Mouse (Mus musculus): ENCODE measurements around the gene Etfa. TPM values are rescaled to one million over a fixed set of nuclear protein-coding genes. Genes with fewer than 3 reads are reported as not detected.

The Etfa gene
- total RNA-seq, 2 experiments from 2014 or later = 537 to 600 TPM

DNA sequence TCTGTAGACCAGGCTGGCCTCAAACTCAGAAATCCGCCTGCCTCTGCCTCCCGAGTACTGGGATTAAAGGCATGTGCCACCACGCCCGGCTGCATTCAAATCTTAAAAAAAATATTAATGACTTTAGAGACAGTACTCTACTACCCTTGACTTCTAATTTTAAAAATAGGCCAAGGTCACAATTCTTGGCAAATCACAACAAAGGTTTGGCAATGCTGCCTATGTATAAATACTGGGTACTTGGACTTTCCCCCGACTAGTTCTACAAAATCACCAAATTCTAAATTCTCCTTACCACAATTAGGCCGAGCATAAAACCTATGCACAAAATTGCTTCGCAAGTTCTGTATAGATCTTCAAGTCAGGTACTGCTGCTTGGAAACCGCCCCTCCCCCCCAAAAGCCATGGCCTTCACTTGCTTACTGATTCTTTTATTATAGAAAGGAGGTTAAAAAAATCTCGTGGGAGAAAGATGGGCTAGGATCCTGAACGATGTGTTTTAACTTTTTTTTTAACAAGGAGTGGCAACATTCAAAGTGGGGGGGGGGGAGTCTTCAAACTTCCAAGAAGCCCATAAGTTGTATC, 1.3 kb downstream of the Etfa start:
- DNase-seq = peak; percentile 26

DNA sequence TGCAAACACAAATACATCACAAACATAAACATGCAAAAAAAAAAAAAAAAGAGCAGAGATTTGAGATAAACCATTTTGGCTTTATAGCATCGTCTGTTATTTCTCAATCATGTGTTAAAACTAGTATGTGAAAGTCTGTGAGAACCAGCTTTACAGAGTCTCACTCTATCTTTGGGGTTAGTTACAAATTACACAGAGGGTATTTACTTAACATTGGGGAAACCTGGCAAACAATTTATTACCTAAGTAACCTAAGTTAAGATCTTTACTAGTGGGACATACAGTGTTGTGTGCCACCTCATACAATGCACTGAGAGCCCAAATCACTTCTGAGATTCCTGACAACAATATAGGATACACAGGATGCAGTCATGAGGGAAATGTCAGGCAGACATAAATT, 2.3 kb downstream of the Etfa start:
- DNase-seq = no peak

DNA sequence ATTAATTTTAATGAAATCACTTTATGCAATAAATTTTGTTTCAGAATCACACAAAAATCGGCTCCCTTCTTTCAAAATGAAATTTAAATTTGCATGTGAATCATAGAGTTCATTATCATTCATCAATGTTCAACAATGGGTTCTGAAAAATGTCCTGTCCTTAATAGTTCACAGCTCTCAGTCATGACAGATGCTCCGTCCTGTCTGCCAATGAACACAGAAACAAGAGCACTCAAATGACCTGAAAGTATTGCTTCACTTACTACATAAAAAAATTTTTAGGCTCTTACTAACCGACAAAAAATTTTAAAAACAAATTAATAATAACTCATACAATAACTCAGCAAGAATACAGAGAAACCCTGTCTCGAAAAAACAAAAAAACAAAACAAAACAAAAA, 3.3 kb downstream of the Etfa start:
- DNase-seq = no peak

DNA sequence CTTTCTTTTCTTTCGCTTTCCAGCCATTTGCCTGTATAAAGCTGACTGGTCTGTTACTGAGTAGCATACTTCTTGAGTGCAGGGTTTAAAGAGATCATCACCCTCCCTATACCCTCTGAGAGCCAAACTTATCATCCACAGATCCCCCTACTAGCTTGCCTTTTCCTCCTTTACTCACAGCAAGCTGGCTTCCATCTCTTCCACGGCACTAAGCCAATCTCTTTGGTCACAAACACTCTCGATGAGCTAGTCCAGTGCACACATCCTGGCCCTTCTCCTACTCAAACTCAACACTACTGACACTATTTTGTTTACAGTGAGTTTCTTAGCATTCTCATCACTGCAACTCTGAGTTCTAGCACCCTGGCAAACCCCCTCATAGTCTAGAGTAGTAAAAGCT, 4.1 kb downstream of the Etfa start:
- peak; percentile 46 for DNase-seq

DNA sequence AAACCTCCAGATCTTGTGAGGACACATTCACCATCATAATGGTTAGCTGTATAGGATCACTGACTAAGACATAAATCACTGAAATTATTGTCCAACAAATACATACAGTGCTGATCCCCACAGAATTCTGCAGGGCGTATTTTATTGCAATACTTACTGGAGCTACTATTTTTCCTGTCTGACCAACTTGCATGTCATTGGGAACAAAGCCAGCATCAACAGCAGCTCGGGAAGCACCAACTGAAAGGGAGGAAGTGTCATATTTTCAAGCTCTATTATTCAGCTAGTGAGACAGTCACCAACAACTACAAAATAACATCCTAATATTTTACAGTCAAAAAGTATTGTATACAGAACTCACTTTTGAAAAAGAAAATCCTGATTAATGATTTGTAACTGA, 29.9 kb downstream of the Etfa start:
- no peak for DNase-seq

DNA sequence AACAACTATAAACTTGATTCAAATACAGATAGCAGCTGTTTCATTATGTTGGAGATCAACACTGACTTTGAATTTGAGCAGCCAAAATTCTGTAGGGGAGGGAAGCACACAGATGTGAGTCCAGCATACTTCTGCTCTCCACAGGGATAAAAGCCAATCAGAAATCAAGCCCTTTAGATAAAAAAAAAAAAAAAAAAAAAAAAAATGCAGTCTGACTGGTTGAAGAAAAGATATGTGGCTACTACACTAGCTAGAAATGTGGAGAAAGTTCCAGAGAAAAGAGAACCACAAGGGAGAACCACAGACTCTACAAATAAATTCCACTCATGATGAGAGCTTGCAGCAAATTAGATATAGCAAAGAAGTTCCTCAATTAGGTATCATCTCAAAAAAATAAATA, 33.3 kb downstream of the Etfa start:
- no peak for DNase-seq

DNA sequence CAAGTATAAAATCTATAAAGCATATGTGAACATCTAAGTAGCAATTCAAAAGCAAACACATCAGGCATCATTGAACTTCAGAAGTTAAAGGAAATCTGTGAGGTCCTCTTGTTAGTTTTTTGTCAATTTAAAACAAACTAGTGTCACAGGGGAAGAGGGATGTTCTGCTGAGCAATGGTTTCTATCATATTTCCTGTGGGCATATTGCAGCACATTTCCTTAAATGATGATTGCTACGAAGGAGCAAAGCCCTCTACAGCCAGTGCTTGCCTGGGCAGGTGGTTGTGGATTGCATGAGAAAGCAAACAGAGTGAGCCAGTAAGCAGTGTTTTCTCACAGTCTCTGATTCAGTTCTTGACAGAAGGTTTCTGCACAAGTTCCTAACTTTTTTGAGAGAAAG, 36.0 kb downstream of the Etfa start:
- no peak for DNase-seq

DNA sequence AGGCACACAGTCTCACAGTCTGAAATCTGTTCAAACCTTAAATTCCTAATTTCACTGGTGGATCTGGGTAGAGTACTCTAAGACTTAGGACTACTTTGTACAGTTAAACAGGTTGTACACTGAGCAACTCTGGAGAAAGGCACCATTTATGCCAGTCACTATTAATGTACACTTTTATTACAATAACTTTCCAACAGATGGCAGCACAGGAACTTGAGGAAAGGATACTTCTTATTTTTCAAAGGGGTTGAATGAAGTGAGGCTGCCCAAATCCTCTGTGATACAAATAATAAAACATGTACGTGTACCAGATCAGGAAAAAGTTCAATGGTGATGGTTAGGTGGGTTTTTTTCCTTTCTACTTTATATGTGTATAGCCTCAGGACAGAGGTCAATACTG, 43.6 kb downstream of the Etfa start:
- DNase-seq = no peak

DNA sequence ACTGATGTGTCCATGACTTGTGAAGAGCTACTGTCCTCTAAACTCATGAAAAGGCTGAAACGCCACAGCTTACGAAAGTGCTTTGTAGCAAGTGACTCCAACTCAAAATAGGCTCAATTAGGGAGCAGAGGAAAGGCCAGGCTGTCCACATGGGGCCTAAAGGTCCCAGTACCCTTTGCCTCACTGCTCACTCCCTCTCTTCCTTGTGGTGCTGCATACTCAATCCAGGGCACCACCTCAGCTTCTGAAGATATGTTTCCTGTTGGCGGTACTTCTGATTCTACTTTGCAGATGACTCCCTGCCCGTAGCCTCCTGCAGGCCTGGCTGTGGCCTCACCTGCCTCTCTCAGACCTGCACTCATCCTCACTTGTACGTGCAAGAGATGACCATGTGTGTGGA, 58.7 kb downstream of the Etfa start:
- no peak for DNase-seq

DNA sequence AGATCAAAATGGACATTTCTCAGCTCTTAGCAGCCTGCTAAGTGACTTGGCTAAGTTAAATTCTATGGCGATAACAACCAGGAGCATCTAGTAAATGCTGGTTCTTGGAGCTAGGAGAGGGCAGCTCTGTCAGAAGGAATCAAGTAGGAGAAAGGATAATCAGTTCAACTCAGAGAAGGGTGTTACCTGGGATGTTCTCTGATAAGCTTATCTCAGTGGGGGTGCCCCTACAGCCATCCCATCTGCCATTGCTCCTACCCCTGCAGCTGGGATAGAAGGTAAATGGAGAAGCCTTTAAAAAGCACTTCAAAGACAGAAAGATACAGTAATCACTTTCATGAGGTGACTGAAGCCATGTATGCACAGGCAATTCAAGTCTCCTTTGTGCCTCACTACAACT, 59.1 kb downstream of the Etfa start:
- DNase-seq = no peak

DNA sequence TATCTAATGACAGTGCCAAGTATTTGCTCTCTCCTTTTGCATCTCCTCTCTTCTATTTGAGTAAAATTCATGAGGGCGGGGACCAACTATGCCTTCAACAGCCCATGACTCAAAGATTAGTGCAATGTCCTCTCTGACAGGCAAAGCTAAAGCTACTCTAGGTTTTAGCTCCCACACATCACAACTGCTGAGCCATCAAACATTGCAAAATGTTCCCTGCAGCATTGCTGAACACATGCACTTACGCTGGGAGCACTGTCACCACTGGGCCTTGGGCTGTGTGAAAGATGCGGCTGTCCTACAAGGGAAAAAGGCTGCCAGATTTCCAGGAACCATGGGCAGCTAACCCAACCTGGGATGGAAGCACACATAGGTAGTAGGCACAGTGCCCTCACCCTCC, 60.6 kb downstream of the Etfa start:
- DNase-seq = no peak

DNA sequence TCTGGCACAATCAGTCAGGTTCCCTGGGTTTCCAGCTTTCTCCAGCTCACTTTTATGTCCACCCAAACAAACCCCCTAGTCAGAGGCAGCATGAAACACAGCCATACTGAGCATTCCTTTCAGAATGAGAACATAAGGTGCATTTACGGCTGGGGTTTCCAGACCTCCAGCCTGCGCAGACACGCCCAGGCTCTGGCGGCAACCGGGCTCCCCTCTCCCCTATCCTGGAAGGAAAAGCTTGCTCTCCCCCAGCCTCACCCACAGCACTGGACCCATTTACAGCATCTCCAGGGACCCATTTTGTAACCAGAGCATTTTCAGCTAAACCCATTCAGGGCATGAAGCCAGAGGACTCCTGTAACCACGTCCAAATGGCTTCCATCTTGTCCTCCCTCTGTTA, 62.0 kb downstream of the Etfa start:
- no peak for DNase-seq

DNA sequence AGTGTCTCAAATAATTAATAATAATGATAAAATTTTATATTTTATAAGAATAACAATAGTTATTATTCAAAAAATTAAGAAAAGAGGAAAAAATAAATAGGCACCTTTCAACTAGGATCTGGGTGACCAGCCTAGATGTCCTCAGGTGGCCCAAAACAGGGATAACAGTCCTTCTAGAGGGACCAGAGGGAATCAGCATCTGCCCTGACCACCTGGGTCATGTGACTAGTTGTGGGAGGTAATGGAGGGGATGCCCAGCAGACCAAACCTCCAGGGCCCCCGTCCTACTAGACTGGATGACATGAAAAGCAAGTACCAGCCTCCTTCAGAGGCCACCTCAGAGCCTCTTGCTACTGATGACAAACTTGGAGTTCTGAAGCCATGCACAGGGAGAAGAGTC, 62.9 kb downstream of the Etfa start:
- no peak for DNase-seq

DNA sequence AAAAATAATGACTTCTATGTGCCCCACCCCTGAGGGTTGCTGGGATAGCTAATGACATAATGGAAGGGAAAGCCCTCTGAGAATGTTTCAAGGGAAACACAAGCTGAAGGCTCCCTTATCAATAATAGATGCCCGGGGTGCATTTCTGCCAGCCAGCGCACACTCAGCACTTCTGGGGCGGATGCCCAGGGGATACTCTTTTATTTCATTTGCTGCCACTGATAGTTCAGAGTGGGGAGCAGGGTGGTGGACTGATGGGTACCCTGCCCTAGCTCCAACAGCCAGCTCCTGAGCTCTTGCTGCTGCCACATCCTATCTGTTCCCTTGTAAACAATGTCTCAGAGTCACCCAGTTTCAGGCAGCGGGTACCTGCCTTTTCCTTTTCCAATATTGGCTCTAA, 64.5 kb downstream of the Etfa start:
- DNase-seq = no peak

DNA sequence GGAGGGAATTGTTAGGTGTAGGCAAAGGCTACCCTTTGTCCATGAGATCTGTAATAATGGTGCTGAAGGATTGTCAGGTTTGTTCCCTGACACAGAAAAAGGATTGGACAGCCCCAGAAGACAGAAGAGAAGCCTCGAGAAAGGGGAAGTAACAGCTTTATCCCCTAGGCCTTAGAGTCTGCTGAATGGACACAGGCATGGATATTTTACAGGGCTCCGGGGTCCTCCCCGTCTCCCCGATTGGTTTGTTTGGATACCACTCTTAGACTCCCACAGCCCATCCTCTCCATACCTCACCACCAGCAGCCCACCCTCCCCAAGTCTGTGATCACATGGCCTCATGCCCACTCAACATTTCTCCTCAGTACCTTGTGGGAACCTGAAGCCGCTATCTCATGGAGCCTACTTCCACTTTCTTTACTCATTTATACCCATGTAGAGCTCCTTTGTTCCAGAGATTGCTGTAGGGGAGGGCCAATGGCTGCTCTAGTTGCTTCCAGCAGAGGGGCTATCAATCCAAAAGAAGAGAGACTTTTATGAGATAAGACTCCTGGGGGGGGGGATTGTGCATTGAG, 72.8 kb downstream of the Etfa start:
- no peak for DNase-seq

DNA sequence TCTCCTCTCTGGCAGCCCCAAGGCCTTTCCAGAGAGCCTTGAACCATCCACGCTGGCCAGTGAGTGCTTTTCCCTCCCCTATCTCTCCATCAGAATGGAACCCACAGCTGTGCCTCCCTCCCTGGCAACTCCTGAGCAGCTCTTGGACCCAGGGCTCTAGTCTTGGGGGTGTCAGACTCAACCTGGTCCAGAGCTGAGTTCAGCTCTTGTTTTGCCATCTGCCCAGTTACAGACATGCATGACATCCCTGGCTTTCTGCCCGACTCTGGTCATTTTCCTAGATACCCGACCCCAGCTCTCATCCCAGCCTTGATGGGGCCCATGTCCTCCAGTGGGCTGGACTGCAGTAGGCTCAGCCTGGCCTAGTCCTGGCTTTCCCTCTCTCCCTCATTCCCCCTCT, 73.6 kb downstream of the Etfa start:
- DNase-seq = no peak

DNA sequence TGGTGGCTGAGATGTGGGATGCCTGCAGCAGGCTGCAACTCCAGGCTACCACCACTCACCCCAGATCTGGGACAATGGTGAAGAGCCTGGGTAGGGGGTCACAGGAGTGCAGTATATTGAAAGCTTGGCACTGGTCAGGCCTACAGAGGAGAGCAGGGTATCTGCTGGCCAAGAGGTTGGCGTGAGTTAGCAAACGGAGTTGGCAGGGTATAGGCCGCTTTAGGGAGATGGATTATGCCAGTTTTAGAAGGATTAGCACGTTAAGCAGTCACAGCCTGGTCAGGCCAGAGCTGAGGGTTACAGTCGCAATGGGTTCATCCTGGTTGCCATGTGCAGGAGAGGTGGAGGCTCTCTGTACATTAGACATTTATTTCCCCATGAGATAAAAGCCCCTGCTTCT, 78.2 kb downstream of the Etfa start:
- DNase-seq = no peak

DNA sequence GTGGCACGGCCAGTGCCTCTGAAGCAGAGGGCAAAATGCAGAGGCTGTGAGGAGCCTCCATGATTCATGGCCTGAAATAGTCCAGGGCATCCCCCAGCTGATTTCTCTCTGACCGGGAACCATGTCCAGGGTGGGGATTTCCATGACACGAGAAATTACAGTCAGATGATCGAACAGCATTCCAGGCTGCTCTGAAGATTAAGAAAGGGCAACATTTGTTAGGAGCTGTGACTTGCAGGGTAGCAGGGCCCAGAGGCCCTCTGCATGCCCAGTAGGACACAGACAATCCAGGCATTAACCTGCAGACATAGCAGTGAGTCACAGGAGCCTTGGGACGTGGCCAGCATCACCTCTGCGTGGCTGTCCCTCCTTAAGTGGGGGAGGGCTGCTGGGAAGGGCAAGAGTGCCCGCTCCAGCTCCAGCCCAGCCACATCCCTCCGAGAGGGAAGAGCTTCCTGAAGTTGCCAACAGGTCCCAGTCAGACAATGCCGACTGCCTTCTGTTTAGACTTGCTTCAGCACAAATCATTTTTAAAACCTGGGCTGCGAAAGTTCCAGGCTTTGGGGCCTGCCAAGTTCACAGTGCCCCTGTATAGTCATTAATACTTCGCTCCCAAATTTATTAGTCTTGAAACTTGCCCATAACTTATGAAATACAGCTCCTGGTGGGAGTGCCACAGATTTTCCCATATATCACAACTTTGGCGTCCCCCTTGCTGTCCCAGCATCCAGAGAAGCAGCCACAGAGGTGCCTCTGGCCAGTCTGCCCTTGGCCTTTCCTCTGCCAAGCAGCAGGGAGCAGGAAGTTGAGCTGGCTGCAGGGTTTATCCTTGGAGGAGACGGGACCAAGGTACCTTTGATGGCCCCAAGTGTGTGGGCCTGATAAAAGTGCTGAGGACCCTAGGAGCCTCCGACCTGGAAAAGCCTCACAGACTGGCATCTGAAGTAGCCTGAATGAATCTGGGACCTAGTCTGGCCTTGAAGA, 79.4 kb downstream of the Etfa start:
- no peak for DNase-seq

DNA sequence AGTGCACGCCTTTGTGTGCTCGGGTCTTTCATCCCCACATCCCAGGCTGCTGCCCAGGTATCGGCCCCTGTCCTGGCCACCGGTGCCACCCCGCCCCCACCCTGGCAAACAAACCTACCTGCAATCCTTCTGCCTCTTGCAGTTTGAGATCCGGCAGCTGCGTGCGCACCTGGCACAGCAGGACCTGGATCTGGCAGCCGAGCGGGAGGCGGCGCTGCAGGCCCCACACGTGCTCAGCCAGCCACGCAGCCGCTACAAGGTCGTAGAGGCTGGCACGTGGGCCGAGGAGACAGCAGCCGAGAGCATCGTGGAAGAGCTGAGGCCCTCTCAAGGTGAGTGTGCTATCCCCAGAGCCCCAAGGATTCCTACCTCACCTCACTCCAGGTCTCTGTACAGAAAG, 81.9 kb downstream of the Etfa start:
- DNase-seq = peak; percentile 16

DNA sequence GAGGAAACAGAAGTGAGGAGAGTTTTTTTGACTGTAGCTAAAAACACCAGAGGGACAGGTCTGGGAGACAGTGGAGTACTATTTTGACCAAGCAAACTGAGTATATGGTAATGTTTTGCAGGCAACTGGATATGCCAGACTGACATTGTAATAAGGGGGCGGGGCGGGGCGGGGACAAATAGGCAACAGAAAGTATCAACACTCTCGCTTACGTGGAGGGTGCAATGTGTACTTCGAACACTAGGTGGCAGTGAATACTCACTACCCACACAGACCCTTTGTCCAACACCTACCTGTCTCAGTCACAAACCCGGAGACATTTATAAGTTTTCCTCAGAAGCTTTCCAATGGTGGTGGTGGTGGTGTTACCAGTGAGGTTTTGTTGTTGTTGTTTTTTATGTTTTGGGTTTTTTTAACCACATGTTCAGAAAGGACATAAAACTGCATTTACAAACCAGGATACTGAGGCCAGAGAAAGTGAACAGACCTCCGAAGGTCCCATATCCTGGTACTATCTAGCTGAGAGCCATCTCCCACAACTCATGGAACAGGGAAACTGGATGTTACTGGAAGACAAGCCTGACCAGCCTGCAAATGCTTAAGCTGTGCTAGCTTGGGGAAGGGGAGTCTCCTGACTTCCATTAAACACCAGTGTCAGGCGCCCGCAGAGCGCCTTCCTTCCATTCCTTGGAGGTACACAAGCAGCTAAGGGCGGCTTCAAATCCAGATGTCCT, 82.6 kb downstream of the Etfa start:
- peak; percentile 79 for DNase-seq

DNA sequence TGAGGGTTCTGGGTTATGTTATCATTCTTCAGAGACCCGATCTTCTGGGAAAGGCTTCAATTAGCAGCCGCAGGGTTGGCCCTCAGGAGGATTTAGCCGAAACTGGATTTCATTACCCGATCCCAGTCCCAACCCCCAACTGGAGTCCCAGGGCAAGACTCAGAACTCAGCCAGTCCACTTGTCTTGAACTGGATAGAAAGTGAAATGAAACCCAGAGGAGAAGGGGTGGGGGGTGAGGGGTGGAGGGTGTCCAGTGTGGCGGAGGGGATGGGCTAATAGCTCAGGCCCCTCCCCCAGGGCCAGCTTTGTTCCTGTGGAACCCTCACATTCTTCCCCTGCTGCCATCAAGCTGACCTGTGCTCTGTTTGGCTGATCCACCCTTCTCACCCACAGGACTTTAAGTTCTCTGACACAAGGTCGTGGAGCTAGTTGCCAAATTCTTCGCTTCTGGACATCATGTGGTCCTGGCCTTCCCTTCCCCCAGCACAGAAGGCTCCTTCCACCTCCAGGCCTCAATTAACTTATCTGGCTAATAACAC, 86.7 kb downstream of the Etfa start:
- DNase-seq = no peak

DNA sequence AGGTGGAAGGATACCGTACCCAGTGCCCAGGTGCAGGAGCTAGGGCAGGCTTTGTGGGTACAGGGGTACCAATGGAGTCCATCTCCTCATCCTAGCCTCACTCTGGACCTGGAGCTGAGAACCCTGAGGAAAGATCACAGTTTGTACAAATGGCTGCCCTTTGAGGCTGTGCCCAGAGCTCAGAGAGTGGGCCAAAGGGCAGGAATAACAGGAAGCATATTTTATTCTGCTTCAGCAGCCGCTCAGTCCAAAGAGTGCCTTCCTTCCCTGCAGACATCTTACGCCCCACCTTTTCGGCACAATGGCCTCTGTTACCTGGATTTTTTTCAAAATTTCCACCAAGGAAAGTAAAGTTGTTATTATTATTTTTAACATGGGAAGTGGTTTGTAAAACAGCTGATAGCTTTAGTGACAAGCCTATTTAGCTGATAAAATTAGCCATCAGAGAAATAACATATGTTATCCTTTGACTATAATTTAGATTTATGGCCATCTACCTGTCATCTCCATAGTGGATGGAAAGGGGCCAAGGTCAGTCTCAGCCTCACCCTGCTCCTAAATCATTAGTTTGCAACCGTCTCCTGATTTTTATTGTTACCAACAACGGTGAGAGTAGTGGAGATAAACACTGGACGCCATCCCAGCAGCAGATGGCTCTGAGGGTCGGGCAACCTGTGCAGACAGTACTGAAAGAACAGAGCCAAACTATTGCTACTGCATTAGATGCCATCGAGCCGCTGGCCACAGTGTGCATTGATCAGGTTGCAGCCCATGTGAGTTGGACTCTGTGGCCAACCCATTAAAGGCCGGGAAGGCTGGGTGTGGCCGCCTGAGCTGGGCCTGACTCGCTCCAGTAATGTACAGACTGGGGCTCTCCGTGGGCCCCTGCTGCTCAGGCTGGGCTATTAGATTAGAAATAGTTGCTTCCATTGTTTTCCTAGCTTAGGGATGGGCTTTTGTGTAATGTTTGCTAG, 88.3 kb downstream of the Etfa start:
- no peak for DNase-seq
